Mouse (Mus musculus): Measurements from ENCODE around the gene Pkd1l1. TPM values are rescaled to one million over a fixed set of nuclear protein-coding genes. Genes with fewer than 3 reads are reported as not detected.

Gene Pkd1l1
- polyA plus RNA-seq, 1 experiment from 2014 or later = 0.20 TPM

Other genes with a start within 250 kb of the Pkd1l1 start
- gene Hus1, start 37.9 kb upstream of the Pkd1l1 start, polyA plus RNA-seq (2014; fragmentation: Nextera tagmentation; extraction: Ambion mirVana) = 13.1 and 14.4 TPM in 2 replicates
- gene Gm11992, start 75.3 kb upstream of the Pkd1l1 start, polyA plus RNA-seq (2014; fragmentation: Nextera tagmentation; extraction: Ambion mirVana) = 2.3 and 2.6 TPM in 2 replicates
- 0.35 and 0.61 TPM in 2 replicates for gene Sun3, start 75.7 kb upstream of the Pkd1l1 start, polyA plus RNA-seq (2014; fragmentation: Nextera tagmentation; extraction: Ambion mirVana)
- 7.7 and 9.3 TPM in 2 replicates for gene Upp1, start 144.8 kb upstream of the Pkd1l1 start, polyA plus RNA-seq (2014; fragmentation: Nextera tagmentation; extraction: Ambion mirVana)
- 0.01 TPM in 1 of 2 replicates, not detected in the other for gene Abca13, start 218.7 kb upstream of the Pkd1l1 start, polyA plus RNA-seq (2014; fragmentation: Nextera tagmentation; extraction: Ambion mirVana)